Mouse (Mus musculus) layer of hippocampus, adult 2 months (tissue): ENCODE measurements around the gene M1ap. TPM values are rescaled to one million over a fixed set of nuclear protein-coding genes. Genes with fewer than 3 reads are reported as not detected.

Experiments
- DNase-seq, 2 experiments: peaks; one replicate each; pipeline ENCODE4 v3.0.0; 2022; ENCODE audit warnings: low spot score in 2 of 2
- H3K27ac ChIP-seq: fragments of 200-600 bp; 2 replicates; pipeline ENCODE4 v1.8.1; 2022
- H3K4me3 ChIP-seq: fragments of 200-600 bp; 2 replicates; pipeline ENCODE4 v1.8.1; 2022; ENCODE audit warnings: mild to moderate bottlenecking
- CTCF ChIP-seq: fragments of 200-600 bp; conservative IDR thresholded peaks from 2 replicates; pipeline ENCODE4 v1.8.1; 2022; ENCODE audit warnings: antibody characterized with exemption, mild to moderate bottlenecking, moderate library complexity
- total RNA-seq, 2 experiments: library from RNA; stranded (reverse); gene quantifications; 2 replicates each; pipeline ENCODE4 v1.2.3; 2021

The M1ap gene
- total RNA-seq, 2 experiments from 2014 or later: not detected

GRCm38 (mm10) chr6:83020836-83021593, 74.3 kb downstream of the M1ap start:
- no peak for DNase-seq
- no peak overlapping the region for H3K27ac ChIP-seq
- no peak for TF ChIP-seq CTCF
- H3K4me3 ChIP-seq: no peak overlapping the region

GRCm38 (mm10) chr6:83023008-83023407, 76.3 kb downstream of the M1ap start:
- no peak overlapping the region for H3K27ac ChIP-seq
- no peak for TF ChIP-seq CTCF
- no peak for DNase-seq

GRCm38 (mm10) chr6:83023786-83024185, 77.1 kb downstream of the M1ap start:
- Histone ChIP-seq H3K27ac (no peak overlapping the region), H3K4me3 (no peak overlapping the region)
- no peak for TF ChIP-seq CTCF
- DNase-seq: no peak

More at GRCm38 (mm10) chr6:83023008-83023407, 76.3 kb downstream of the M1ap start:
- no peak overlapping the region for H3K4me3 ChIP-seq

- no peak for TF ChIP-seq CTCF
- Histone ChIP-seq H3K27ac (no peak overlapping the region), H3K4me3 (no peak overlapping the region)
- no peak for DNase-seq
Observed at GRCm38 (mm10) chr6:83024421-83024820, 77.7 kb downstream of the M1ap start.

- H3K4me3 ChIP-seq: no peak overlapping the region
- H3K27ac ChIP-seq: no peak overlapping the region
- no peak for TF ChIP-seq CTCF
- no peak for DNase-seq
Observed at GRCm38 (mm10) chr6:83025221-83025620, 78.5 kb downstream of the M1ap start.

GRCm38 (mm10) chr6:83027293-83027692, 80.6 kb downstream of the M1ap start:
- no peak overlapping the region for H3K4me3 ChIP-seq
- no peak for DNase-seq
- TF ChIP-seq CTCF: no peak

GRCm38 (mm10) chr6:83027706-83028105, 81.0 kb downstream of the M1ap start:
- DNase-seq: no peak
- Histone ChIP-seq H3K4me3 (no peak overlapping the region), H3K27ac (no peak overlapping the region)
- no peak for TF ChIP-seq CTCF

More at GRCm38 (mm10) chr6:83027293-83027692, 80.6 kb downstream of the M1ap start:
- H3K27ac ChIP-seq: 0 out of 2 replicates have a peak overlapping the region, but pooled peaks have one; percentile 4

GRCm38 (mm10) chr6:83029777-83030176, 83.1 kb downstream of the M1ap start:
- Histone ChIP-seq H3K4me3 (no peak overlapping the region), H3K27ac (no peak overlapping the region)
- no peak for TF ChIP-seq CTCF
- DNase-seq: no peak

GRCm38 (mm10) chr6:83031111-83031510, 84.4 kb downstream of the M1ap start:
- H3K4me3 ChIP-seq: no peak overlapping the region
- TF ChIP-seq CTCF: no peak
- H3K27ac ChIP-seq: no peak overlapping the region
- DNase-seq: no peak

GRCm38 (mm10) chr6:83031921-83032590, 85.4 kb downstream of the M1ap start:
- DNase-seq: no peak

GRCm38 (mm10) chr6:83032769-83033191, 86.1 kb downstream of the M1ap start:
- DNase-seq: no peak
- no peak; the same call in 1 of the 2 replicates for TF ChIP-seq CTCF
- H3K4me3 ChIP-seq: peak overlapping the region; percentile 60
- H3K27ac ChIP-seq: peak overlapping the region; percentile 68; the same call in 1 of the 2 replicates

More at GRCm38 (mm10) chr6:83031921-83032590, 85.4 kb downstream of the M1ap start:
- TF ChIP-seq CTCF: no peak
- Histone ChIP-seq H3K27ac (no peak overlapping the region), H3K4me3 (peak overlapping the region; percentile 60)

- TF ChIP-seq CTCF: no peak
- H3K27ac ChIP-seq: peak within 1 kb of the TSS; percentile 68
- H3K4me3 ChIP-seq: peak within 1 kb of the TSS; percentile 60
- peak in 1 of 2 experiments; percentile 48 for DNase-seq
Observed at GRCm38 (mm10) chr6:83033249-83034185, 86.8 kb downstream of the M1ap start, which contains the start of the genes Dok1 and Loxl3. Gene Dok1, minus strand, starts transcription at chr6:83033471. Gene Loxl3, plus strand, starts transcription at chr6:83034173.
